Comparison of ENCODE assay signal across 20 mouse cellular contexts in genomic region chr3:66081363-66081736, GRCm38 (mm10).
DNase-seq lines count a peak whose midpoint lies in the region; ATAC-seq lines count a peak whose summit lies in the region.
"Had no signal": no experiment of that assay in that cellular context is flagged by ENCODE, and none has a peak within 500 bp of the region (broad histone marks: within the 10 kb centered on the region; RNA-seq: fewer than 3 reads in every experiment).

No protein-coding gene starts in this region.

- peak; percentile 57; the same call in 1 of the 2 replicates for ATAC-seq in limb, embryonic 13.5 days (ENCODE audit: low FRiP score, low read depth)
- no peak for ATAC-seq in activated CD4-positive, CD25-positive, alpha-beta regulatory T cell, adult 4 months
- ATAC-seq: forebrain, embryonic 13.5 days; liver, postnatal 0 days; midbrain, embryonic 13.5 days had no signal

- no peaks in the 10 kb centered on the region for H3K36me3 ChIP-seq in limb, embryonic 13.5 days
- no peaks in the 10 kb centered on the region for H3K36me3 ChIP-seq in limb, embryonic 10.5 days
- H3K36me3 ChIP-seq: embryonic facial prominence, embryonic 13.5 days; G1E; heart, embryonic 15.5 days; midbrain, embryonic 13.5 days had no signal

- H3K27me3 ChIP-seq in limb, embryonic 13.5 days, result no peaks in the 10 kb centered on the region
- H3K27me3 ChIP-seq in limb, embryonic 10.5 days (ENCODE audit: low read depth, poor library complexity, severe bottlenecking), result no peaks in the 10 kb centered on the region
- H3K27me3 ChIP-seq: embryonic facial prominence, embryonic 13.5 days; forebrain, embryonic 13.5 days; heart, embryonic 15.5 days; midbrain, embryonic 13.5 days had no signal

- H3K9ac ChIP-seq in limb, embryonic 13.5 days, result no peak overlapping the region
- H3K9ac ChIP-seq: embryonic facial prominence, embryonic 13.5 days; forebrain, embryonic 13.5 days; heart, embryonic 15.5 days; liver, postnatal 0 days; midbrain, embryonic 13.5 days had no signal

- peaks cover 27% of the 10 kb centered on the region for H3K4me1 ChIP-seq in limb, embryonic 13.5 days
- peaks cover 9% of the 10 kb centered on the region; the same call in 1 of the 2 replicates for H3K4me1 ChIP-seq in limb, embryonic 10.5 days

- WGBS in limb, embryonic 13.5 days, result 10% methylated on average over 3 of the region's 3 CpGs
- 42% methylated on average over 3 of the region's 3 CpGs for WGBS in limb, embryonic 10.5 days

- DNase-seq in adrenal gland, postnatal 14 days, result peak; percentile 5
- DNase-seq in adrenal gland, postnatal 10 days, result no peak
- DNase-seq in limb, embryonic 10.5 days (ENCODE audit: low spot score), result no peak
- DNase-seq in fat pad, adult 2 months (ENCODE audit: extremely low read depth, low read depth, low spot score), result peak; percentile 97
- DNase-seq in thymus, postnatal 0 days (ENCODE audit: low spot score), result no peak
- no peak for DNase-seq in lung, postnatal 25 days (ENCODE audit: low spot score)
- DNase-seq: cerebellum, adult 11-12 months; gastrocnemius, adult 2 months; left cerebral cortex, postnatal 4 days; liver, postnatal 0 days; right cerebral cortex, postnatal 4 days; thymus, adult 2 months had no signal

- 0 out of 2 replicates have a peak, but pooled peaks cover under 1% of the 10 kb centered on the region for H3K9me3 ChIP-seq in limb, embryonic 13.5 days
- no peaks in the 10 kb centered on the region for H3K9me3 ChIP-seq in limb, embryonic 10.5 days (replicated peaks)
- H3K9me3 ChIP-seq: embryonic facial prominence, embryonic 13.5 days; G1E; heart, embryonic 15.5 days; midbrain, embryonic 13.5 days had no signal

- no peak overlapping the region for H3K27ac ChIP-seq in limb, embryonic 13.5 days
- no peak overlapping the region for H3K27ac ChIP-seq in limb, embryonic 10.5 days
- H3K27ac ChIP-seq: forebrain, embryonic 13.5 days; gastrocnemius, adult 2 months; heart, embryonic 15.5 days; macrophage; midbrain, embryonic 13.5 days had no signal

- no peak overlapping the region for H3K4me2 ChIP-seq in limb, embryonic 13.5 days (replicated peaks)
- H3K4me2 ChIP-seq: embryonic facial prominence, embryonic 13.5 days; forebrain, embryonic 13.5 days; heart, embryonic 15.5 days; midbrain, embryonic 13.5 days had no signal

- H3K4me3 ChIP-seq in limb, embryonic 13.5 days, result no peak overlapping the region
- no peak overlapping the region for H3K4me3 ChIP-seq in limb, embryonic 10.5 days
- H3K4me3 ChIP-seq: embryonic facial prominence, embryonic 13.5 days; forebrain, embryonic 13.5 days; gastrocnemius, adult 2 months; heart, embryonic 15.5 days; midbrain, embryonic 13.5 days had no signal

Comparison
In these comparisons a context has a peak if more than half of its experiments do, and no peak if none do; other contexts are left out.
1. DNase-seq: peak in adrenal gland, postnatal 14 days (single experiment) and fat pad, adult 2 months (single experiment); none in adrenal gland, postnatal 10 days (single experiment), limb, embryonic 10.5 days (single experiment), thymus, postnatal 0 days (single experiment) and lung, postnatal 25 days (single experiment).